Mouse (Mus musculus): Measurements from ENCODE around the gene Cwf19l2. TPM values are rescaled to one million over a fixed set of nuclear protein-coding genes. Genes with fewer than 3 reads are reported as not detected.

The Cwf19l2 gene
- total RNA-seq (2012; rRNA removed) (18.8 and 21.1 TPM in 2 replicates), polyA plus RNA-seq (2012; ENCODE audit: insufficient read depth in 1 of 2, insufficient read length in 2 of 2, low read depth in 1 of 2, low replicate concordance in 2 of 2, missing spikeins in 1 of 2) (10 to 100 TPM in 1 of 2 experiments, not detected in 1; 17.4 TPM)

- no peaks in the 10 kb centered on the region for H3K27me3 ChIP-seq (ENCODE audit: control insufficient read depth in 1 of 2, insufficient read depth in 2 of 2, low read length in 2 of 2)
- no peaks in the 10 kb centered on the region for H3K9me3 ChIP-seq (replicated peaks; ENCODE audit: insufficient read depth, low read length)
- peaks cover 15% of the 10 kb centered on the region for H3K79me2 ChIP-seq (ENCODE audit: control insufficient read depth, insufficient read depth, low read length, poor library complexity)
- H3K9ac ChIP-seq (ENCODE audit: control insufficient read depth, low read depth, low read length, poor library complexity, severe bottlenecking): peak within 1 kb of the TSS; percentile 83
- H3K4me1 ChIP-seq (ENCODE audit: control insufficient read depth in 1 of 2, insufficient read depth in 2 of 2, low read length in 2 of 2): peaks cover 7 to 11% of the 10 kb centered on the region in 2 experiments; a peak in 2 of 4 replicates
- peak within 1 kb of the TSS; percentile 77 to 87 for H3K4me3 ChIP-seq (ENCODE audit: control insufficient read depth in 1 of 2, insufficient read depth in 1 of 2, low read depth in 2 of 2, low read length in 2 of 2)
- peak; percentile 99 for DNase-seq (ENCODE audit: low read depth, low spot score)
- peaks cover 0 to 16% of the 10 kb centered on the region in 2 experiments; a peak in 2 of 4 replicates for H3K36me3 ChIP-seq (ENCODE audit: control insufficient read depth in 1 of 2, insufficient read depth in 2 of 2, low read length in 2 of 2)
- H3K27ac ChIP-seq (ENCODE audit: control insufficient read depth, low read depth, low read length): peak within 1 kb of the TSS; percentile 93
- TF ChIP-seq ZC3H11A (IDR thresholded peaks at IDR 0.05; ENCODE audit: low read depth, low read length) (peak; percentile 43; the same call in 1 of the 2 replicates), CHD2 (IDR thresholded peaks at IDR 0.05; ENCODE audit: low read length) (no peak), MYC (IDR thresholded peaks at IDR 0.05; ENCODE audit: low read depth, low read length) (peak; percentile 100), NRF1 (IDR thresholded peaks at IDR 0.05; ENCODE audit: insufficient read depth, low read depth, low read length, poor library complexity, severe bottlenecking) (peak; percentile 68), MAZ (IDR thresholded peaks at IDR 0.05; ENCODE audit: low read depth, low read length) (no peak), JUND (IDR thresholded peaks at IDR 0.05; ENCODE audit: low read depth, low read length) (peak; percentile 60), CHD1 (IDR thresholded peaks at IDR 0.05; ENCODE audit: low read depth, low read length) (no peak; the same call in 1 of the 2 replicates), GATA1 (IDR thresholded peaks at IDR 0.05; ENCODE audit: low read depth, low read length) (no peak), GABPA (IDR thresholded peaks at IDR 0.05; ENCODE audit: low read depth, low read length) (no peak), MAFK (IDR thresholded peaks at IDR 0.05; ENCODE audit: borderline replicate concordance, low read depth, low read length) (no peak), TCF12 (IDR thresholded peaks at IDR 0.05; ENCODE audit: low read depth, low read length) (peak; percentile 70), RCOR1 (IDR thresholded peaks at IDR 0.05; ENCODE audit: low read depth, low read length) (no peak), KAT2A (conservative IDR thresholded peaks at IDR 0.05; ENCODE audit: low read depth, low read length) (peak; percentile 94), HCFC1 (IDR thresholded peaks at IDR 0.05; ENCODE audit: low read depth, low read length) (peak; percentile 95), CTCF (IDR thresholded peaks at IDR 0.05 in 2 of 3, conservative IDR thresholded peaks at IDR 0.05 in 1 of 3; ENCODE audit: control insufficient read depth in 1 of 3, insufficient read depth in 1 of 3, low read depth in 2 of 3, low read length in 3 of 3, poor library complexity in 1 of 3, severe bottlenecking in 1 of 3) (peak; percentile 54 to 70 (median 60); a peak in 5 of 6 replicates), RAD21 (IDR thresholded peaks at IDR 0.05; ENCODE audit: low read depth, low read length) (peak; percentile 45), USF1 (IDR thresholded peaks at IDR 0.05; ENCODE audit: low read depth, low read length) (peak; percentile 90), MXI1 (IDR thresholded peaks at IDR 0.05; ENCODE audit: low read depth, low read length) (peak; percentile 95), SIN3A (IDR thresholded peaks at IDR 0.05; ENCODE audit: low read length) (peak; percentile 96), POLR2AphosphoS2 (IDR thresholded peaks at IDR 0.05; ENCODE audit: low read length) (peak; percentile 89), NELFE (IDR thresholded peaks at IDR 0.05; ENCODE audit: low read depth, low read length) (peak; percentile 78), SMC3 (IDR thresholded peaks at IDR 0.05; ENCODE audit: low read depth, low read length) (peak; percentile 47; the same call in 1 of the 2 replicates), ETS1 (IDR thresholded peaks at IDR 0.05; ENCODE audit: low read depth, low read length) (peak; percentile 50; the same call in 1 of the 2 replicates), ZMIZ1 (IDR thresholded peaks at IDR 0.05; ENCODE audit: low read depth, low read length) (peak; percentile 49; the same call in 1 of the 2 replicates), ELF1 (IDR thresholded peaks at IDR 0.05; ENCODE audit: low read depth, low read length) (peak; percentile 73; the same call in 1 of the 2 replicates), MEF2A (IDR thresholded peaks at IDR 0.05; ENCODE audit: extremely low read depth, insufficient replicate concordance, low read depth, low read length, poor library complexity, severe bottlenecking) (no peak), MAX (IDR thresholded peaks at IDR 0.05; ENCODE audit: low read length) (peak; percentile 97), E2F4 (IDR thresholded peaks at IDR 0.05; ENCODE audit: borderline replicate concordance, low read depth, low read length) (no peak), BHLHE40 (IDR thresholded peaks at IDR 0.05; ENCODE audit: borderline replicate concordance, low read depth, low read length) (0 out of 2 replicates have a peak, but pooled peaks have one; percentile 27), MYB (IDR thresholded peaks at IDR 0.05; ENCODE audit: low read depth, low read length) (no peak), ZKSCAN1 (IDR thresholded peaks at IDR 0.05; ENCODE audit: low read depth, low read length) (no peak), ZNF384 (IDR thresholded peaks at IDR 0.05; ENCODE audit: low read depth, low read length) (peak; percentile 60), TAL1 (IDR thresholded peaks at IDR 0.05; ENCODE audit: low read length) (no peak), POLR2AphosphoS5 (IDR thresholded peaks at IDR 0.05; ENCODE audit: borderline replicate concordance, low read depth, low read length) (no peak; the same call in 1 of the 2 replicates)
Measured at GRCm38 (mm10) chr9:3403251-3404208, at the start of gene Cwf19l2. Cwf19l2 (plus strand) TSS chr9:3403592.

All from MEL (cell line).